Mouse (Mus musculus) heart, embryonic 13.5 days (tissue): ENCODE measurements around the gene Gm5475. TPM values are rescaled to one million over a fixed set of nuclear protein-coding genes. Genes with fewer than 3 reads are reported as not detected.
"Not testable (repeated sequence)": the region's sequence is repeated elsewhere in the genome, so short reads cannot be mapped to it uniquely, and the experiment has no call there.

Experiments
- ATAC-seq: fragments of 200-750 bp; cut with Nextera tagmentation; 2 replicates; pipeline ENCODE4 v1.8.0; 2017; ENCODE audit warnings: moderate TSS enrichment; ENCODE audit not compliant: insufficient number of reproducible peaks, low FRiP score, low TSS enrichment; ENCODE audit errors: extremely low read depth
- H3K27ac ChIP-seq: fragments of 300-500 bp; sonication (generic); replicated peaks from 2 replicates; pipeline ENCODE4 v1.5.1; 2015; ENCODE audit warnings: moderate library complexity, mild to moderate bottlenecking, inconsistent platforms
- H3K27me3 ChIP-seq: fragments of 300-500 bp; sonication (generic); replicated peaks from 2 replicates; pipeline ENCODE4 v1.6.1; 2015; ENCODE audit warnings: mild to moderate bottlenecking, inconsistent platforms
- H3K36me3 ChIP-seq: fragments of 300-500 bp; sonication (generic); 2 replicates; pipeline ENCODE4 v1.6.1; 2015; ENCODE audit warnings: mild to moderate bottlenecking, inconsistent platforms
- H3K4me1 ChIP-seq: fragments of 300-500 bp; sonication (generic); 2 replicates; pipeline ENCODE4 v1.6.1; 2015; ENCODE audit warnings: inconsistent platforms
- H3K4me2 ChIP-seq: fragments of 300-500 bp; sonication (generic); 2 replicates; pipeline ENCODE4 v1.6.1; 2015; ENCODE audit warnings: inconsistent platforms, mild to moderate bottlenecking, moderate library complexity
- H3K4me3 ChIP-seq: fragments of 300-500 bp; sonication (generic); 2 replicates; pipeline ENCODE4 v1.5.1; 2015; ENCODE audit warnings: moderate library complexity, mild to moderate bottlenecking, inconsistent platforms
- H3K9ac ChIP-seq: fragments of 300-500 bp; sonication (generic); 2 replicates; pipeline ENCODE4 v1.6.1; 2015; ENCODE audit warnings: inconsistent platforms, mild to moderate bottlenecking, moderate library complexity
- H3K9me3 ChIP-seq: fragments of 300-500 bp; sonication (generic); 2 replicates; pipeline ENCODE4 v1.6.1; 2016; ENCODE audit warnings: inconsistent platforms
- WGBS: fragments of 180-500 bp; shearing (Covaris S2); methylation state at CpG from one replicate; pipeline ENCODE4 v1.1.7; 2015; ENCODE audit warnings: mixed read lengths; 5-methylcytosine and 5-hydroxymethylcytosine counted together
- polyA plus RNA-seq: library from polyadenylated mRNA; unstranded; fragments of >200 nt; fragmentation: Nextera tagmentation; extraction: Ambion mirVana; gene quantifications from 2 replicates; pipeline ENCODE4 v1.2.1, GENCODE M21; 2015

The Gm5475 gene
- 0.05 TPM in 1 of 2 replicates, not detected in the other for polyA plus RNA-seq

DNA sequence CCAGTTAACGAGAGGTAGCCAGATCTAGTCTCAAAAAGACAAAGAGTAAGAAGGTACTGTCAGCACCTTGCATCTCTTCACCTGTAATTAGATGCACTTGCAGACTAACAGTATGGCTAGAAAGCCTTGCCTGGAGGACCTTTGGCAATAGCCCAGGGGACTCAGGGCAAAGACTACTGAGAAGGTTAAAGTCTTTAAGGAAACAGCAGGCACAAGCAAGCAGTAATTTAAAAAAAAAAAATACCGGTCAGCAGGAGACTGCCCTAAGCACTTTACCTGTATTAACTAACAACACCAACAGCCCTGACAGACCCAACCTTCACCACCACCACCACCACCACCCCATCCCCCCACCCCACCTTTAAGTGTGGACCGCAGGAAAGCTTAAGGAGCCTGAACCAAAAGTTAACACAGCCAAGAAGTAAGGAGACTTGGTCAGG, at the start of gene Gm5475:
Gm5475 (plus strand) TSS at position 390 of the 440 bp plus-strand sequence.
- not testable (repeated sequence) for ATAC-seq
- 16% methylated on average over 3 of the region's 3 CpGs for WGBS

DNA sequence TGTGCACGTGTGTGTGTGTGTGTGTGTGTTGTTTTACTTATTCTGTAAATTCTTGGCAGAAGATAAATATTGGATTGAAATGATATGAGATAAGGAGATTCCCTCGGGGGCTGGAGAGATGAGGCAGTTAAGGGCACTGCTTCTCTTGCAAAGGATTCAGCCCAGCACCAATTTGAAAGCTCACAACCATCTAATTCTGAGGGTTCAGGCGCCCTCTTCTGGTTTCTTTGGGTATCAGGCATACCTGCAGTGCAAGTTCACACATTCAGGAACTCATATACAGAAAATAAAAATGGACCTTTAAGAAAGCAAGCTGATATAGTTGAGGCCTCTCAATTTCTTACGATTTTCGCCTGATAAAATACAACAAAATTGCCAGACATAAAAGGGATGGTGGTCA, 46.9 kb upstream of the Gm5475 start:
- ATAC-seq, result no peak
- 33% methylated on average over 5 of the region's 5 CpGs for WGBS
- Histone ChIP-seq H3K4me3 (no peak overlapping the region), H3K9me3 (peaks cover 14% of the 10 kb centered on the region; the same call in 1 of the 2 replicates), H3K9ac (no peak overlapping the region), H3K27ac (no peak overlapping the region), H3K4me1 (no peaks in the 10 kb centered on the region), H3K36me3 (no peaks in the 10 kb centered on the region), H3K27me3 (no peaks in the 10 kb centered on the region), H3K4me2 (no peak overlapping the region)

More for the DNA sequence above, at the start of gene Gm5475:
- H3K36me3 ChIP-seq, H3K9me3 ChIP-seq: not testable (repeated sequence)
- H3K4me1 ChIP-seq, result peaks cover 58% of the 10 kb centered on the region
- H3K9ac ChIP-seq, result peak within 1 kb of the TSS; percentile 97
- peaks cover 25% of the 10 kb centered on the region for H3K27me3 ChIP-seq
- H3K4me2 ChIP-seq, result peak within 1 kb of the TSS; percentile 100
- peak within 1 kb of the TSS; percentile 60; the same call in 1 of the 2 replicates for H3K27ac ChIP-seq
- H3K4me3 ChIP-seq, result peak within 1 kb of the TSS; percentile 96

DNA sequence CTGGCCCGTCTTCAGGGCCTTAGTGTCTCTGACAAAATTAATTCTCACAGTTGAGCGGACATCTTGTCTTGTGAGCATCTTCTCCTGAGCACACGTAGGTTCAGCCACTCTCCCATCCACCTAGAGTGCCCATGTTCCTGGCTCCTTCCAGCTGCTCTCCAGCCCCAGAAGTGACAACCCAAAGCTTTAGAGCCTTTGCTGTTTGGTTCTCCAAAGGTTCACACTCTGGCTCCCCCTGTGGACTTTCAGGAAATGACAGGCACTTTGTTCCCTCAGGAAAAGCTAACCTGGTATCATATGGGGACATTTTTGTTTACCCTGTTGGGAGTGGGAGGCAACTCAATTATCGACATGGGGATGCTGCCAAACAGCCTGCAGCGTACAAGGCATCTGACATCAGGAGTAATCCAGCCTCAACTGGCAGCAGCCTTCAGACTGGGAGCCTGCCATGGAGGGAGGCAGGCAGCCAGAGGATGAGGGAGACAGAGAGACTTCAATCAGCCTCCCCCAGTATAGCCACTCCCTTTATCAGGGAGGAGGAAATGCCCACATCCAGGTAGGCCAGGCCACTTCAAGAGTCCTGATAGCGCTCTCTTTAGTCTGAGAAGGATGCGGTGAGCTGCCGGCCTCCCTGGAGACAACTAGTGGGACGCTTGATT, 44.0 kb upstream of the Gm5475 start:
- 31% methylated on average over 4 of the region's 9 CpGs for WGBS

DNA sequence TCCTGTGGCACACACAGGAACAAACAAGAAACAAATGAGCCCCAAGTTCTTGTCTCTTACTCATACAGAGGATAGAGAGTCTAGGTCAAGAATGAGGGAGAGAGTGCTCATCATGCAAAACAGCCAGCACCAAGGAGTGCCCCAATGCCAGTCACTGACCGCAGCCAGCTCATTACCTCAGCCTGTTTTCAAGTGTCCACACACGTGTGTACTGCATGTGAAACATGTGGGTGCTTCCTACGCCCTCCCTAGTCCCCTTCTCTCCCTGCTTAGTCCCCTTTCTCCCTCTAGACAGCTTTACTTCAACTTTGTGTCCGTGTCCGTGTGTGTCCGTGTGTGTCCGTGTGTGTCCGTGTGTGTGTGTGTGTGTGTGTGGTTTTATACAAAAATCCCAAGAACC, 42.3 kb upstream of the Gm5475 start:
- ATAC-seq, result no peak
- Histone ChIP-seq H3K4me1 (no peaks in the 10 kb centered on the region), H3K4me3 (no peak overlapping the region), H3K36me3 (no peaks in the 10 kb centered on the region), H3K9ac (no peak overlapping the region), H3K4me2 (no peak overlapping the region), H3K27me3 (0 out of 2 replicates have a peak, but pooled peaks cover 4% of the 10 kb centered on the region), H3K9me3 (no peaks in the 10 kb centered on the region), H3K27ac (no peak overlapping the region)
- 78% methylated on average over 8 of the region's 8 CpGs for WGBS

More for the DNA sequence above, 44.0 kb upstream of the Gm5475 start:
- not testable (repeated sequence) for H3K27ac ChIP-seq, H3K4me1 ChIP-seq, H3K36me3 ChIP-seq, H3K27me3 ChIP-seq, H3K4me3 ChIP-seq, H3K4me2 ChIP-seq, H3K9ac ChIP-seq, ATAC-seq
- peaks cover 13% of the 10 kb centered on the region; the same call in 1 of the 2 replicates for H3K9me3 ChIP-seq

DNA sequence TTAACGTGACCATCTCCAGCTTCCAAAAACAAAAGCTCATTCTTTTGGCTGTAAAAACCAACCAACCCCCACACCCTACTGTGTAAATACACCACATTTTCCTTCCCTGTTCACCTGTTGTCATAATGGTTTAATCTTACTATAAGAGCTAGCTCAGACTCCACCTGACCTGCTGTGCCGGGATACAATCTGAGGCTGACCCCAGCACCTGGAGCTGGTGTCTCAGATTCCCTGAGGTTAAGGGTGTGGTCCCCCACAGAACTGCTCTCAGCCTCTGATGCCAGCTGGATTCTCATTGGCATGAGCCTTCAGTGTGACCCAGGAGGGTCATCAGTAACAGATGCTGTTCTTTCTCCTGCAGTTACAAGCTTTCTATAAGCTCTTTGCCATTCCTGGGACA, 41.8 kb upstream of the Gm5475 start:
- no peak for ATAC-seq
- Histone ChIP-seq H3K9ac (no peak overlapping the region), H3K36me3 (no peaks in the 10 kb centered on the region), H3K4me1 (no peaks in the 10 kb centered on the region), H3K9me3 (no peaks in the 10 kb centered on the region), H3K4me2 (no peak overlapping the region), H3K4me3 (no peak overlapping the region), H3K27ac (no peak overlapping the region), H3K27me3 (0 out of 2 replicates have a peak, but pooled peaks cover 4% of the 10 kb centered on the region)
- WGBS, result 66% methylated on average over 2 of the region's 2 CpGs

DNA sequence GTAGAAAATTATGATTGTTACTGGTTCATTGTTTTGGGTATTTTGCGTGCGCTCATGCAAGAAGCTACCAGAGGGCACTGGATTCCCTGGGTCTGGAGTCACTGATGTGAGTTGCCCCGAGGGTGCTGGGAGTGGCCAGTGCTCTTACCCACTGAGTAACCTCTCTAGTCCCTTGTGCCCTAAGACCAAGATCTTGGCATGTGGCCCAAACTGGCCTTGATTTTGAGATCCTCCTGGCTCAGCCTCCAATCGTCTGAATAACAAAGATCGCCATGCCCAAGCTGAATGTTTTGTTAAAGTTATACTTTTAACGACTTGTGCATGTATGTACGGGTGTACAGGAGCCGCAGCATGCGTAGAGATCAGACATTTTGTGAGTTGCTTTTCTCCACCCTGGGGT, 36.2 kb upstream of the Gm5475 start:
- H3K4me2 ChIP-seq, result no peak overlapping the region
- H3K27me3 ChIP-seq, result 0 out of 2 replicates have a peak, but pooled peaks cover 4% of the 10 kb centered on the region
- H3K4me3 ChIP-seq, result no peak overlapping the region
- WGBS, result 90% methylated on average over 9 of the region's 9 CpGs
- ATAC-seq, result no peak
- no peaks in the 10 kb centered on the region for H3K9me3 ChIP-seq
- H3K27ac ChIP-seq, result no peak overlapping the region
- no peaks in the 10 kb centered on the region for H3K36me3 ChIP-seq
- H3K9ac ChIP-seq, result no peak overlapping the region
- peaks cover 16% of the 10 kb centered on the region for H3K4me1 ChIP-seq

DNA sequence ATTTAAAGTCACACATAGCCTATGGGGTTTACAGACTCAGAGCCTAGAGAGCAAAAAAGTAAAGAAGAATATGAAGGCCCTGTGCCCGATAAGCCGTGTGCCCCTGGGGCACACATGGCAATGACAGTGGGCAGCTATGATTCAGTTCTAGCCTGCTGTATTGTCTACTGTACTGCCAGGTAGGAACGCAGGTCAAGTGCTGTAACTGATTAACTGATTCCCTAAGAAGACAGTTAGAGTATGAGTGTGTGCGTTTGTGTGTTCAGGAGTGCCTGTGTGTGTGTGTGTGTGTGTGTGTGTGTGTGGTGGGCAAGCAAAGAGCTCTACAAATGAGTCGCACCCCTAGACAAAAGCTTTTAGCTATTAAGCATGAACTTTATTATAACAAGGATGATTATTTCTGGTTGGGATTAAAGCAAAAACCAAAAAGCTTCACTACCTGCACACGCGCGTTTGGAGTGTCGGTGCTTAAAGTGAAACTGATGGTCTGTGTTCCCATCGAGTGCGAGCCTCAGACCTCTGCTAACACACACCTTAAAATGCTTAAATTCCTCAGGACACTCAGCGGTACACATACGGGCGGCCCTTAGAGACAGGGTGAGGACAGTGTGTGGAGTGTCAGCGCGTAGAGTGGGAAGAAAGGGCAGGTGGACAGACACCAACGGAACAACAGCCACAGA, 34.3 kb upstream of the Gm5475 start:
- H3K27ac ChIP-seq, result no peak overlapping the region
- H3K9me3 ChIP-seq, result no peaks in the 10 kb centered on the region
- ATAC-seq, result no peak
- peaks cover 32% of the 10 kb centered on the region for H3K4me1 ChIP-seq
- 91% methylated on average over 17 of the region's 17 CpGs for WGBS
- no peak overlapping the region for H3K4me3 ChIP-seq
- H3K36me3 ChIP-seq, result no peaks in the 10 kb centered on the region
- H3K4me2 ChIP-seq, result no peak overlapping the region
- 0 out of 2 replicates have a peak, but pooled peaks cover 4% of the 10 kb centered on the region for H3K27me3 ChIP-seq
- no peak overlapping the region for H3K9ac ChIP-seq

DNA sequence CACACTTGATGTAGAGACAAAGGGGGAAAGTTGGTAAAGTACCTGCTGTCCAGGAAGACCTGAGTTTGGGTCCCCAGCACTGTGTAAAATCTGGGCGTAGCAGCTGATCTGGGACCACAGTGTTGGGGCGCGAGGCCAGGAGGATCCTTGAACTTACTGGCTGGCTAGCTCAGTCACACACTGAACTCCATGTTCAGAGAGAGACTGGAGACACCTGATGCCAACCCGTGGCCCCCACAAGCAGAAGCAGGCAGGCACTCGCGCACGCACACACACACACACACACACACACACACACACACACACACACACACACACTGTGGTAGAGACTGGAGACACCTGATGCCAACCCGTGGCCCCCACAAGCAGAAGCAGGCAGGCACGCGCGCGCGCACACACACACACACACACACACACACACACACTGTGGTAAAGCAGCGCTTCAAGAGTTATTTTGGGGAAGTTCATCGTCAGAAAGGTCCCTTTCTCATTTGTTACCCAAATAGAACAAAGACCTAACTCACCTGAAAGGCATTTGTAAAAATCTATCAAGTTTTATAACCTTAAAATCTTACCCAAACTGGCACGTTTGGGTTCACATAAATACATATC, 33.6 kb upstream of the Gm5475 start:
- no peaks in the 10 kb centered on the region for H3K27me3 ChIP-seq
- H3K9me3 ChIP-seq, result no peaks in the 10 kb centered on the region
- H3K27ac ChIP-seq, result no peak overlapping the region
- WGBS, result 88% methylated on average over 16 of the region's 16 CpGs
- H3K36me3 ChIP-seq, result peaks cover 3% of the 10 kb centered on the region
- H3K4me3 ChIP-seq, result no peak overlapping the region
- H3K4me1 ChIP-seq, result peaks cover 38% of the 10 kb centered on the region
- ATAC-seq, result no peak
- no peak overlapping the region for H3K4me2 ChIP-seq
- no peak overlapping the region for H3K9ac ChIP-seq

DNA sequence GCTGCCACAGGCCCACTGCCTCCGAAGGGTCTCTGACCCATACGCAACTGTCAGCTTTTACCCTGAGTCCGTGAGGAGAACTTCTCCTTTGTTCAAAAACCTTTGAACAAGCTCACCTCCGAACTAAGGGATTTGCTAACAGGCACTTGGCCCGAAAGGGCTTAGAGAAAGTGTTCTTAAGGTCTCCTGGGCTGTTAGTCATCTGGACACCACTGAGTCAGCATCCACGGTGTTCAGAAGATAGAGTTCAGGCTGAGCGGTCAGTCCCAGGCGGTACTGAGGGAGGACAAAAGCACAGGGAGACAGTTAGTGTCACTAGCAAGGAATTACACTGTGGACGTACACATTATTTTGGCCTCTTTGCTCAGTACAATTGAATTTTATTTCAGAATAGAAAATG, 33.1 kb upstream of the Gm5475 start:
- H3K9ac ChIP-seq, result no peak overlapping the region
- H3K4me3 ChIP-seq, result no peak overlapping the region
- H3K27me3 ChIP-seq, result no peaks in the 10 kb centered on the region
- no peak for ATAC-seq
- no peak overlapping the region for H3K4me2 ChIP-seq
- H3K9me3 ChIP-seq, result no peaks in the 10 kb centered on the region
- H3K27ac ChIP-seq, result no peak overlapping the region
- peaks cover 40% of the 10 kb centered on the region for H3K4me1 ChIP-seq
- WGBS, result 72% methylated on average over 9 of the region's 9 CpGs
- peaks cover 9% of the 10 kb centered on the region for H3K36me3 ChIP-seq

DNA sequence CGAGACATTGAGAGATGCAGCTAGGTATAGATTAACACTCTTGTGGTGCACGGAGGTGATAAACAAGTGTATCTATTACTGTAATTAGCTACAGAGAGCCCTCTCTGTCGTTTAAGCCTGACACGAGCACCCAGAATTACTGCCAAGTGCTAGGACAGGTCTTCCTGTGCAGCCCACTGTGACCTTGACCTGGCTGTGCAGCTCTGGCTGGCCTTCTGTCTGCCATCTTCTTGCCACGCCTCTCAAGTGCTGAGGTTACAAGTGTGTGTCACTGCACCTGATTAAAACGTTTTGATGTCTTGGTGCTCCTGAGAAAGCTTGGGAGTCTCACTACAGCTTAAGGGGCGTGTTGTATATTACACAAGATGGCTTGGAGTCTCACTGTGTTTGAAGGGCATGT, 30.9 kb upstream of the Gm5475 start:
- no peak overlapping the region for H3K9ac ChIP-seq
- 51% methylated on average over 7 of the region's 7 CpGs for WGBS
- H3K27ac ChIP-seq, result no peak overlapping the region
- H3K4me1 ChIP-seq, result peaks cover 40% of the 10 kb centered on the region
- no peaks in the 10 kb centered on the region for H3K9me3 ChIP-seq
- H3K27me3 ChIP-seq, result no peaks in the 10 kb centered on the region
- H3K4me2 ChIP-seq, result no peak overlapping the region
- no peak overlapping the region for H3K4me3 ChIP-seq
- peaks cover 31% of the 10 kb centered on the region for H3K36me3 ChIP-seq
- no peak for ATAC-seq

DNA sequence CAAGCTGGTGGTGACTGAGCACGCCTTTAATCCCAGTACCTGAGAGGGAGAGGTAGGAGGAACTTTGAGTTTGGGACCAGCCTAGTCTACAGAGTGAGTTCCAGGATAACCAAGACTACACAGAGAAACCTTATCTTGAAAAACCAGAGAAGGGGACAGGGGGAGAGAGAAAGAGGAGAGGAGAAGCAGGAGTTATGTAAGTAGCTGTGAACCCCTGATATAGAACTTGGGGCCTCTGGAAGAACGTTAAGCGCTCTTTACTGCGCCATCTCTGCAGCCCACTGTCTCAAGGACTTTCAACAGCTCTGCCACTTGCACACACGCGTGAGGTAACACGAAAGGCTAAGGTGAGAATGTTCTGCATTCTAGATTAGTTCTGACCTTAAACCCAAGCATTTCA, 30.3 kb upstream of the Gm5475 start:
- Histone ChIP-seq H3K27me3 (no peaks in the 10 kb centered on the region), H3K27ac (no peak overlapping the region), H3K9me3 (no peaks in the 10 kb centered on the region), H3K4me3 (no peak overlapping the region), H3K4me2 (no peak overlapping the region), H3K36me3 (peaks cover 36% of the 10 kb centered on the region), H3K4me1 (peaks cover 40% of the 10 kb centered on the region), H3K9ac (no peak overlapping the region)
- no peak for ATAC-seq
- 69% methylated on average over 7 of the region's 7 CpGs for WGBS
